Mouse (Mus musculus) spleen, postnatal 10 days (tissue): ENCODE measurements around the gene Slc7a8.
A peak's percentile ranks its signal among the peaks of the same experiment; 100 is the strongest.
"Not testable (repeated sequence)": the region's sequence is repeated elsewhere in the genome, so short reads cannot be mapped to it uniquely, and the experiment has no call there.

Source experiments
- DNase-seq, 2 experiments: peaks; one replicate each; pipeline ENCODE4 v3.0.0; 2021 to 2022; ENCODE audit warnings: low spot score in 2 of 2

Gene Slc7a8

DNA sequence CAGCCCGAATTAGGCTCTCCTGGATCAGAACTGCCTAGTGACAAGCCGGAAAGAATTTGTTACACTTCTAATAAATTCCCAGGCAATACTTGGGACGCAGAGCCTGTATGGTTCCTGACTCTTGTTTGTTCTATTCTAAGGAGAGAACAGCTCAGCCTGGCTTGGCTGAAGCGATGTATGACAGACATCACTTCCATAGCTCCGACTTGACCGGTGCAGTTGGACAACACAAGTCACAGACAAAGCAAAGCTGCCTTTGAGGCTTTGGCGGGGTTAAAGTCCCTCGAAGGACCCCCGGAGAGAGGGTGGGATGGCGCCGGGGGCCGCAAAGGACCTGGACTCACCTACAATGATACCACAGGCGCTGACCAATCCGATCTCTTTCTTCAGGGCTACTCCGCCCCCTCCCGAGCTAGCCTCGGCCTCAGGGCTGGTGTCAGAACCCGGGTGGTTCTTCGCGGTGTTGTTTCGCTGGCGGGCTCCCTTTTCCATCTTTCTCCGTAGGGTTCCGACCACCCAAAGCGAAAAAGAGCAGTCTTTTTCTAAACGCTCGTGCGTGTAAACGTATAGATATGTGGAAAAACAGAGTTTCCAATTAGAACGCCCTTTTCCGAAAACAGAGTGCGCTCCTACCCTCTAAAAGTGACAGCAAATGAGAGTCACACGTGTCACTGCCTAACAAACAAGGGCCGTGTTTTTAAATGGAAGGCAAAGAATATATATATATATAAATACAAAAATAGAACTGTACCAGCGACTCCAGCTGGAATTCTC is 723 bp downstream of the Slc7a8 start:
- peak; percentile 9 to 25 for DNase-seq

DNA sequence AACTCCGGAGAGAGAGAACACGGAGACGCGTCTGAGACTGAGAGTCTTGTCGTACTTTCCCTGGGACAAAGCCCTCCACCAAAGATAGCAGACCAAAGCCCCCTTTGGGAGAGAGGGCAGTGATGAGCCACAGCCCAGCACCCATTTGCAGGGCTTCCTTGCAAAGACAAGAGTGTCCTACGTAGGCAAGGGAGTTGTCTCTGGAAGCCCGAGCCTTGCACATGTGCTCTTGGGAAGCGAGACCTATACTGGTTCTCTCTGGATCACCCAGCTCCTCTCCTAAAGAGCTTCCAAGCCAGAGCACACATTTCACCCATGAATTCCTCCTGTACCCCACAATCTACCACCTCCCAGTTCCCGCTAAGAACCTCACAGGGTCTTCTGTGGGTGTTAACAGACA is 1.7 kb downstream of the Slc7a8 start:
- DNase-seq = no peak

DNA sequence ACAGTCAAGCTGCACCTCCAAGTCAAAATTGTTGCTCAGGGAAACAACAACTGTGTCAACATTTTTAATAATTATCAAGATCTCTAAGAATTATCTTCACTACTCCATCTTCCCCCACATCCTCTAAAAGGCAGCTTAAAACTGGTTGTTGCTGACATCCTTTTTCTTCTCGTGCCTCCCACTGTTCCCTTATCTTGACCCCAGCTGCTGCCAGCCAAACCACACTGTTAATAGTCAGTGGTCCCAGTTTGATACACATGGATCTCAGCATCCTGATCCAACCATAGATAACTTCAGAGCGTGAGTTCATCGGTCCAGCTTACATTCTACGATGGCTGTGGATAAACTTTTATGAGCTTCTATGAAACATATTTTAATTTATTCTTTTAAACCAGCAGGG is 3.9 kb downstream of the Slc7a8 start:
- DNase-seq = no peak

DNA sequence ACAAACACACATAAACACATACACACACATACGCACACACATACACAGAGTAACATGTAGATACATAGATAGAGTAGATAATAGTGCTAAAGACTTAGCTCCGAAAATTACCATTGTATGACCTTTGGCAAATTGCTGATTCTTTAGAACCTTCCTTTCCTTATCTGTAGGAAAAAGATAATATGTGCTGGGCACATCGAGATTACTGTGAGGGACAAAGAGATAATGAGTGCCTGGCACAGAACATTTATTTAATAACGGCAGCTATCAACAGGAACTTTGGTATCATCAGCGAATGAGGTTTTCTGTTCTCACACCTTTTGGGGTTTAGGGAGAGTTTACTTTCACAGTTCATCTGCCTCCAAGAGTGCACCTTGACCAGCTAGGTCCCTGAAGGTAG is 5.0 kb downstream of the Slc7a8 start:
- no peak for DNase-seq

DNA sequence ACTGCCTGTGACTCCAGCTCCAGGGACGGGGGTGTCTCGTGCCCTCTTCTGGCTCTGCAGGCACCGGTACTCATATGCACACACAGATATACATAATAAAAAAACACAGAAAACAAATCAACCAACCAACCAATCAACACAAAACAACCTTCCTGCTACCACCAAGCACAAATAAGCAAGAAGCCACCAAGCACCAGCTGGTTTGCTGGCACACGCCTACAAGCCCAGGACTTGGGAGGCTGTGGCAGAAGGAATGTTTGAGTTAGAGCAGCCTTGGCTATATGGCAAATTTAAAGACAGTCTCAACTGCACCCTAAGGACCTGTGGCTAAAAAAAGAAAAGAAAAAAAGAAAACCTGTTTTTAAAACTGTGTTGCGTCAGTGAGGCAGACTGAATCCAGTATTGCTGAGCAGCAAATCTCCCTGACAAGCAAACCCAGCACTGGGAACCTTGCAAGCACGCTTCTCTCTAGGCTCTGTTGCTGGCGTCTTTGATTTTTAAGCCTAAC is 6.2 kb downstream of the Slc7a8 start:
- no peak for DNase-seq

DNA sequence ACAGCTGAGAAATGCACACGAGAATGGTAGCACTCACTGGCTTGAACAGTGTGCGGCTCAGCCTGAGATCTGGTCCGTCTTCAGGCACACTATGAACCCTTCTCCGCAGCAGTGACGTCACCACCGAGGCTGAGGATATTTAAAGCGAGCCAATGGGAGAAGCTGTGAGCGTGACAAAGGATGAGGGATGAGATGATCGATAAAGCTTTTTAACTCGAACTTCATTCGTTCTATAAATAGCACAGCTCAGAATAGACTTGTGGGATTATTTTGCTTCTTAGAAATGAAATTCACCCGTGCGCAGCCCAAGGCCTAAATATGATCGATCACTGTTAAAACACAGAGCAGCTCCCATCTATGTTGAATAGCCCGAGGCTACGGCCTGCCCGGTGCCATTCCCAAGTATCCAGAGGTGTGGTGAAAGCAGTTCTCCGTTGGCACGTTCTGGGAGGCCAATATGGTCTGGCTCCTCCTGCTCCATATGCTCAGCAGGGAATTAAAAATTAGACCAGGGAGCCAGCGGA is 9.4 kb downstream of the Slc7a8 start:
- no peak for DNase-seq

DNA sequence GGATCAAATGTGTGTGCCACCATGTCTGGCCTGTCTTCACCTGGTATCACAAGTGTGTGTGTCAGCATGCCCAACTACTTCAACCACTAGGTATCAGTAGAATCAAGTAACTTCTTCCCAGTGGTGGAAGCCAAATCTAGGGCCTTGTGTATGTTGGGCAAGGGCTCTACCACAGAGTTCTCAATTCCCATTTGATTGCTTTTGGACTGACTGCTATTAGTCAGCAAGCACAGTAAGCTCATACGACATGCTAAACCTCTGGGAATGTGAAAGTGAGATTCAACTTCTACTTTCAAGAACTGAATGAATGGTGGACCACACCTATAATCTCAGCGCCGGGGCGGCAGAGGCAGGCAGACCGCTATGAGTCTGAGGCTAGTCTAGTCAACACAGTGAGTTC is 11.4 kb downstream of the Slc7a8 start:
- no peak for DNase-seq

DNA sequence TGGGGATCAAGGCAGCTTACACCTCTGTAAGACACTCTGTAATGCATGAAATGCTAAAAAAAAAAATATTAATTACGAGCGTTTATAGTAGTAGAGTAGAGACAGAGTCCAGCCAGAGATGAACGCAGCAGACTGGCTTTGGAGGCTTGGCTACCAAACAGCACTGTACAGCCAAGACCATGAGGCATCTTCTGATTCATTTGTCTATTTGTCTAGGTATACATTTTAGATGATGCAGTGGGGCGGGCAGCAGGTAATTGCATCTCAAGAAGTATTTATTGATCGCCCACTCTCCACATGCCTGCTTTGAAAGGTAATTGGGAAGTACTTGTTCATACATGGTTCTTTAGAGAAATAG is 12.7 kb downstream of the Slc7a8 start:
- DNase-seq = no peak

DNA sequence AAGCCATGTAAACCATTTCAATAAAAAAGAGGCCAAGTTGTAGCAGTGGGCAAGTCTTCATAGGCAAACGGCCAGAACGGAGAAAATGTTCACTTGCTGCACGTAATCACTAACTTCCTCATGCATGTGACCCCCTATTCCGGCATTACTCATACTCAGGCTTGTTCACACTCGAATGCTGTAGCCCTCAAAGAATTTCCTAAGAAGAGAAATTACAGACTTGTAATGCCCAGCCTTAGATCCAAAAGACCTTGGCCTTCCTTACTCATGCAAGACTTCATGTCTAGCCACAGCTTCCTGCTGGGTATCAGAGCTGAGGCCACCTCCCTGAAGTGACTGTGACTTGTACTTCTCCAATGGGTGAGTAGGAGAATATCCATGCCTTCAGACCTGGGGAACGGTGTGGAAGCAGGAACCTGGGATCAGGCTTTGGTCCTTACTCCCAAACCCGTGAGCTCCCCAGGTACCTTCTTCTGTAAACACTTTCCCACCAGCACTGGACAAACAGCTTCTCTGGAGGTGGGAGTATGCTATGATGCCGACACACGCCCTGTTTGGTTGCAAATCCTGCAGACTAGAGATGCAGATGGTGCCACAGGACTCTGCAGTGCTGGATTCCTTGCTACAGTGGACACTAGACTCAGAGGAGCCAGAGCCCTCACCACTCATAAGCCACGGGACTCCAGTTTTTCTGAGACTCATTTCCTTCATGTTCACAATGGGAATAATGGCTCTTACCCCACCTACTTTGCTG is 13.3 kb downstream of the Slc7a8 start:
- DNase-seq = no peak

DNA sequence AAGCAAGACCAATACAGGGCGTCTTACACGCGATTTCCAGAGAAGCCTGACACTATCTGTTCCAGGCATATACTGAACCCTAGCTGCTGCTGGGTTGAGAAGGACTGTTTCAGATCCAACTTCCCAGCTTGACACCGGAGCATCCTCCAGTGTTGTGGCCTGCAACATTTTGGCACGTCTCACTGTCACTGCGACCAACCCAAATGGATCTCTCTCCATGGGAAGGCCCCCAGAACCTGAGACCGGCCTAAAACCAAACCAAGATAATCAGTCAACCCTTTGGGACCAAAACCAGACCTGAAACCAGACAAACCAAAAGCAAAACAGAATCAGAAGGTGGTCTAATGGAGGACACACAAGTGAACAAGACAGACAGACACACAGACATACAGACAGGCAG is 14.8 kb downstream of the Slc7a8 start:
- not testable (repeated sequence) for DNase-seq

DNA sequence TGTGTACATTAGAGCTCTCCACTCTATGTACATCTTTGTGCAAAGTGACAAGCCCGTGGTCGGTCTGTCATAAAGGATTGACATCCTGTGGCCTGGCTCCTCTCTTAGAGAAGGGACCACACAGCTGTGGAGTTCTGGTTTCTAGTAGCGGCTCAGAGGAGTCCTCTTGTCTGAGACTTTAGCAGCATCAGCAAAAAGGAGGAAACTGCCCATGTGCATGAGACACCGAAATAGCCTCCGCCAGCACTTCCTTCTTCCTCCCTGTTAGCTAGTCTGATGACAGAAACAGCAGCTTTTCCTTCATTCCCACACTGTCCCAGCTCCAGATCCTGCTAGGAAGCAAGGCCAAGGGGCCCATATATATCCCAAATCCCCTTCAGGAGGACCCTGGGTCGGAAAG is 25.4 kb downstream of the Slc7a8 start:
- DNase-seq = no peak

DNA sequence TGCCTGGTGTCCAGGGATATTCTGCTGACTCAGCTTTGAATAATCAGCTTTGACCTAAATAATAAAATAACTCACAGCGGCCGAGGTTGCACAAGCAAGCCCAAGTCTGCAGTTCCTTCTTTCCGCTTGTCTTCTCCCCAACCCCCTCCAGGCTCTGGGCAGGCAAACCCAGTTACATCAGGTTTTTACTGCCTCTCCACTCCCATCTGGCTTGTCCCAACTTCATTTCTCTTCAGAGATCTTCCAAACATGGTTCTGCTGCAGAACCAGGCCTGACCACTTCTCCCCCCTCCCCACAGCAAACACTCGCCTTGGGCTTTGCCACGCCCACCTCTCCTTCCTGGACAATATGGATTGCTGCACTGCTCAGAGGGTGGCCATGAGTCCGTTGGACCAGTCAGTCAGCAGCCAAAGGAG is 27.1 kb downstream of the Slc7a8 start:
- DNase-seq = peak in 1 of 2 experiments; percentile 21

DNA sequence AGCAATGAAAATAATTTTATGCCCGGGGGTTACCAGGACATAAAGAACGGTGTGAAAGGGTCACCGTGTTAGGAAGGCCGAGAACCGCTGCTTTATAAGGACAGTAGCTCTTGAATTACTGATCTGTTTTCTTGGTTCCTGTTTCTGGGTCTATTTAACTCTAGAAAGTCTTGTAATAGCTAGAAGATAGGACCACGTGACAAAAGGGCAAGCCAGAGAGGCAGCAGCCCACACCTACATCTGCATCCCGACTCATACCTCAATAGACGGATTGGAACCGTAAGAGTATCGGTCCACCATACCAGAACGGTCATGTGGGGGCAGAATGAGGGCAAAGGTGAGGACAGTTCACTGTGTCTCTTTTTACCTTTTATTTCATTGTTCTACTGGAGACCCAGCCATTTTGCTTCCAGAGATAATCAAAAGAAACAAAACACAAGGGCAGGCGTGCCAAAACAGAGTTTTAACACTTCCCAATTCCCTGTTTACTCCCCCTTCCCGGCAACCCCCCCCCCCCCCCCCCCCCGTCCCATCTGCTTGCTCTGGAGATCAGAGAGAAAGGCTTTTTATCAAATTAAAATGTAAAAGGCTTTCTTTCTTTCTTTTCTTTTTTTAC is 27.7 kb downstream of the Slc7a8 start:
- DNase-seq = no peak

DNA sequence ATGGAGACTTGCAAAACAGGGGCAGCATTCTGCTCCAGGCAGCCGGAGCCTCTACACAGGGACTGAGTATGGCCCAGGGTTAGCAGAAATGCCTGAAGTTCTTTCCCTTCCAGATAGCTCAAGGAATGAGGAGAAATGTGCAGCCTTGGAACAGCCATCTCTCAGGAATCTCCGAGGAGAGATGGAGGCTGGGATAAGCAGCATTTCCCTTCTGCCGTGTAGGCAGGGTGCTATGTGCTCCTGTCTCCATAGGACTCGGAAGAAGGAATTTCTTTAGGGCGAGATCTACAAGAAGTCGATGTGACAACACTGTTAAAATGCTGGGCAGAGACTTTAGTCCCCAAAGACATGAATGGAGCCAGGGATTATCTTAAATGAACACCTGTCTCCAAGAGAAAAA is 28.8 kb downstream of the Slc7a8 start:
- DNase-seq = no peak

DNA sequence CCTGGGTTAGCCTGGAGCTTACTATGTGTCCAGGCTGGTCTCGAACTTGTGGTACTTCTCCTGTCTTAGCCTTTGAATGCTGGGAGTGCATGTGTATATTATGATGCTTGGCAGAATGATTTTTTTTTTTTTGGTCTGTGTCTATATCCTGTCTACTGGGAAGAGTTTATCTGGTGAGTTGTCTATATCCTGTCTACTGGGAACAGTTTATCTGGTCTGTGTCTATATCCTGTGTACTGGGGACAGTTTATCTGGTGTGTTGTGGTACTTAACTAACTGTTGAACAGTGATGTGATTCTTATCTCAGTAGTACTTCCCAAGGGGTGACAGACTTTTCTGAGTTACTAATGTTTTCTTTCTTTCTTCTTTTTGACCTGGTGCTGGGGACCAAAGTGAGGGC is 30.0 kb downstream of the Slc7a8 start:
- no peak for DNase-seq

DNA sequence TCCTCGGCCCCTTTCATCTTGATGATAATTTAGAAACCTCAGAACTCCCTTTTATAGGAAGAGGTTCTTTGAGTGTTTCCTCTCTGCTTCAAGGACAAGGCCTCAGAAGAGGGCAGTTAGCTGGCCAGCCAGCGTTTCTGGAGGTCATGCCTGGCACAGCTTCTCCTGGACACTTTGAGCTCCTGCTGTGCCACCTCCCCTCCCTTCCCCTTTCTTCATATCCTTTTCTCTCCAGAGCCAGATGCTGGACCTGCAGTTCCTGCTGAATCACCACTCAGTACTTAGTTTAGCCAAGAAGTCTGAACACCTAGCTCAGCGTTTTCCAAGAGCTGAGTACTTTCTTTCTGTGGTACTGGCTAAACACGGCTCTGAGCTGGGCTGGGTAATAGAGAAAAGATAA is 32.5 kb downstream of the Slc7a8 start:
- no peak for DNase-seq

DNA sequence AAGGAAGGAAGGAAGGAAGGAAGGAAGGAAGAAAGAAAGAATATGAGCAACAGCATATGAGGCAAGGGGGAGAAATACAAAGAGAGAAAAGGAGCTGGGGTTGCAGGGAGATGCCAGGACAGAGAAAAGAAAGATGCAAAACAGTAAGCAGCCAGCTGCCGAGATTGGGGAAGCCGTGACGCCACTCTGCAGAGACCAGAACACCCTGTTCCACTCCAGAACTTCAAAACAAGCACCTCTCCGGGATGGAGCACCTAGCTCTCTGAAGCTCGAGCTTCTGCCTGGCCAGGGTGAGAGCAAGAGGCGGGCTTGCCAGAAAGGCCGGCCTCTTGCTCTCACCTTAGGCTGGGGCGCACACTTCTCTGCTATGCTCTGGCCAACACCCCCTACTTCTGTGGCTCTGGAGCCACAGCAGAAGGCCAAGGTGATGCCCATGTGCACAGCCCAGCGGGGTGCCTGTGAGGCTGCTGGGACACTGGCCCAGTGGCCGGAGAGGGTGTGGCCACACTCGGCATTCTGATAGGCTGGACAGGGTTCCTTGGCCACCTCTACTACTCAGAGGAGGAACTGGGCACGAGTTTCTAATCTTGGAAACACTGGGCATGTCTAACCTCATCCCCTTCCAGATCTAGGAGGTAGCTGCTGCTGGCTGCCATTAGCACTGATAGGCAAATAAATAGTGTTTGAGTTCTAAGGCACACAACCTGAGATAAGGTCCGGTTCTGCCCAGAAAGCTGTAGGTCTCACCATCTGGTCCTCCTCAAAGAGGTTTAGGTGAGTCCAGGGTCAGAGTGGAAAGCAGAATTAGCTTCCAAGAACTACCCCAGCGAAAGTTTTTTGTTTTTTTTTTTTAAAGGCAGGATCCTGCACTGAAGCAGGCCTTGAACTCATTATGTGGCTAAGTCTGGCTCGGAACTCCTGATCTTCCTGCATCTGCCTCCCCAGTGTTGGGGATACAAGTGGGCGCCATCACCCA is 33.5 kb downstream of the Slc7a8 start:
- DNase-seq = no peak

DNA sequence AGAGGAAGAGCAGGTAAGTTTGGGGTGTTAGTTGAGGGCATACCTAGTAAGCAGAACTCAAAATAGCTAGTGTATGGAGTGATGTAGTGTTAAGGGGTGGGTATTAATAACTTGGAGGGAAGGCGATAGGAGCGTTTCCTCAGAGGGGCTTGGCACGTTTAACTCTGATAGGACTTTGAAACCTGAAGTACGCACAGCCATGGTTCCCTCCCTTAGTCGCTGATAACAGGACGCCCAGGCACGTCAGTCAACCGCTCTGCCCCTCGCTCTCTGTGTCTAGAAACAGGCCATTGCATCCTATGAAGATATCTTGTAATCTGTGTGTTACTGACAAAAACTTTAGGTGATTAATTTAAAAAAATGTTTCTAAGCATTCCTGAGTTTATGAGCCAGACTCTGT is 35.7 kb downstream of the Slc7a8 start:
- no peak for DNase-seq

DNA sequence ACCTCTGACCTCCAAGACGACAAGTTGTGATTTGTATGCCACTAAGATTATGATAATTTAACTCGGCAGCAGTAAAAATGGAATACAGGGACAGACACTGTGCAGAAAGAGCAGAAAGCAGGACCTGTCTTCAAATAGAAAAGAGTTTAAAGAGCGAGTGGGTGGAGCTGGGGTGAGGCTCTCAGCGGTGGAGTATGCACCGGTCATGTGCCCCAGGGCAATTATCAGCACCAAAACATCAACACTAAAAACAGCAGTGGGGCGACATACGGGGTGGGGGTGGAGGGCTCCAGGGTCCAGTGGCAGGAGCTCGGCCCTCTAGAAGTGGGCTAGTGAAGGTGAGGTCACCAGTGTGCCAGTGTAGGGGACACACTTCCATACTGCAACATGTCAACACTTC is 37.3 kb downstream of the Slc7a8 start:
- DNase-seq = no peak

DNA sequence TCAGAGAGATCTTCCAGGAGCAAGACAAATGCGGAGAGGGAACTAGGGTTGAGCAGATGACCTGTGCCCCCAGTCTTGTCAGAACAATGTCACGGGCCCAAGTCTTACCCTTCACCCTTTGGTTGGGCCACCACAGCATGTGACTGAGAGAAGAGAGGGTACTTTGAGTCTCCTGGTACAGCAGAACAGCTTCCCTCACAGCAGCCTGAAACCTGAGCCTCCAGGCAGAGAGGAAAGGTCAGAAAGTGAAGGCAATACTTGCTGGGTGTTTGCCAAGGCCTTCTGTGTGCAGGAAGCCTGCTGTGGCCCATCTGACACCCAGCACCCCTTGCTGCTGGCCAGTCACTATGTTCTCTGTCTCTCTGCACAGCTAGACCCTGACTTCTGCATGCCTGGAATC is 39.4 kb downstream of the Slc7a8 start:
- no peak for DNase-seq

DNA sequence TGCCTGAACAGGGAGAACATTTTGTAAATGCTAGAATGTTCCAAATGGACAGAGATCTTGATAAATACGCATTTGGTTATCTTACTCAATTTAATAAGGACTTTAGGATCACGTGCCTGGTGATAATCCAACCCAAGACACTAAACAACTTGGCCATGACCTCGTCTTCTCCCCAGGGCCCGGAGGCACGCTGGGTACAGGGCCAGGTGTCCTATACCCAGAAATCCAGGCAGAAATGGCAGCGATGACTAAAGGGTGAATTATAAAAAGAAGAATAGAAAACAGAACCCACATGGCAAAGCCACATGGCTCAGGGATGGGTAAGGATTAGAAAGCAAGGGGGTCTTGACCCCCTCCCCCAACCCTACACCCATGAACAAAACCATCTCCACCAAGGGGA is 40.0 kb downstream of the Slc7a8 start:
- no peak for DNase-seq
